Mouse (Mus musculus): ENCODE results near the gene Ndufv3. TPM values are rescaled to one million over a fixed set of nuclear protein-coding genes. Genes with fewer than 3 reads are reported as not detected.
"Not testable (repeated sequence)": the region's sequence is repeated elsewhere in the genome, so short reads cannot be mapped to it uniquely, and the experiment has no call there.

Ndufv3 gene
- polyA plus RNA-seq, 2 experiments, result 65.5 to 194 TPM

- Histone ChIP-seq H3K4me1 (replicated peaks; ENCODE audit: control insufficient read depth in 2 of 2, insufficient read depth in 2 of 2, low read length in 1 of 2) (no peaks in the 10 kb centered on the region), H3K9me3 (ENCODE audit: control insufficient read depth, low read length) (no peaks in the 10 kb centered on the region), H3K4me2 (ENCODE audit: low read depth) (no peak overlapping the region), H3K36me3 (replicated peaks; ENCODE audit: control insufficient read depth, insufficient read depth, low read depth) (no peaks in the 10 kb centered on the region), H3K27ac (no peak overlapping the region), H3K9ac (replicated peaks) (no peak overlapping the region), H3K4me3 (ENCODE audit: insufficient read depth in 1 of 2, low read depth in 2 of 2, low read length in 2 of 2) (no peak overlapping the region), H3K27me3 (ENCODE audit: control insufficient read depth, insufficient read depth, low read length) (no peaks in the 10 kb centered on the region)
- 55% methylated on average over 8 of the region's 8 CpGs for WGBS (ENCODE audit: insufficient replicate concordance)
- ATAC-seq (ENCODE audit: insufficient read depth) (no peak), DNase-seq (ENCODE audit: low read depth in 3 of 3, low spot score in 3 of 3) (no peak)
- no peak for TF ChIP-seq CTCF (IDR thresholded peaks at IDR 0.05; ENCODE audit: low read depth)
- no peak for TF ChIP-seq EP300 (IDR thresholded peaks at IDR 0.05; ENCODE audit: low read depth)
Observed at GRCm38 (mm10) chr17:31549389-31549788, 29.5 kb downstream of the Ndufv3 start.

- H3K9ac ChIP-seq (replicated peaks); H3K9me3 ChIP-seq (ENCODE audit: control insufficient read depth, low read length); H3K4me3 ChIP-seq (ENCODE audit: insufficient read depth in 1 of 2, low read depth in 2 of 2, low read length in 2 of 2); DNase-seq (ENCODE audit: low read depth in 3 of 3, low spot score in 3 of 3); H3K4me1 ChIP-seq (replicated peaks; ENCODE audit: control insufficient read depth in 2 of 2, insufficient read depth in 2 of 2, low read length in 1 of 2); H3K36me3 ChIP-seq (replicated peaks; ENCODE audit: control insufficient read depth, insufficient read depth, low read depth); H3K27me3 ChIP-seq (ENCODE audit: control insufficient read depth, insufficient read depth, low read length); ATAC-seq (ENCODE audit: insufficient read depth); H3K4me2 ChIP-seq (ENCODE audit: low read depth); H3K27ac ChIP-seq: not testable (repeated sequence)
- WGBS (ENCODE audit: insufficient replicate concordance), result 83% methylated on average over 22 of the region's 23 CpGs
Observed at GRCm38 (mm10) chr17:31552601-31553000, 32.7 kb downstream of the Ndufv3 start.

GRCm38 (mm10) chr17:31556253-31556652 is 36.3 kb downstream of the Ndufv3 start:
- H3K36me3 ChIP-seq (replicated peaks; ENCODE audit: control insufficient read depth, insufficient read depth, low read depth), result no peaks in the 10 kb centered on the region
- H3K9me3 ChIP-seq (ENCODE audit: control insufficient read depth, low read length), result no peaks in the 10 kb centered on the region
- no peaks in the 10 kb centered on the region for H3K27me3 ChIP-seq (ENCODE audit: control insufficient read depth, insufficient read depth, low read length)
- TF ChIP-seq CTCF (IDR thresholded peaks at IDR 0.05; ENCODE audit: low read depth) (no peak), EP300 (IDR thresholded peaks at IDR 0.05; ENCODE audit: low read depth) (no peak)
- no peak overlapping the region for H3K9ac ChIP-seq (replicated peaks)
- 46% methylated on average over 4 of the region's 4 CpGs for WGBS (ENCODE audit: insufficient replicate concordance)
- H3K4me3 ChIP-seq (ENCODE audit: insufficient read depth in 1 of 2, low read depth in 2 of 2, low read length in 2 of 2), result no peak overlapping the region
- H3K4me1 ChIP-seq (replicated peaks; ENCODE audit: control insufficient read depth in 2 of 2, insufficient read depth in 2 of 2, low read length in 1 of 2), result peaks cover 0 to 2% of the 10 kb centered on the region in 2 experiments; a peak in 1 of 4 replicates
- no peak for DNase-seq (ENCODE audit: low read depth in 3 of 3, low spot score in 3 of 3)
- ATAC-seq (ENCODE audit: insufficient read depth), result no peak
- H3K27ac ChIP-seq, result no peak overlapping the region
- no peak overlapping the region for H3K4me2 ChIP-seq (ENCODE audit: low read depth)

GRCm38 (mm10) chr17:31557124-31557880 is 37.4 kb downstream of the Ndufv3 start:
- H3K4me3 ChIP-seq (ENCODE audit: insufficient read depth in 1 of 2, low read depth in 2 of 2, low read length in 2 of 2), result no peak overlapping the region
- WGBS (ENCODE audit: insufficient replicate concordance), result 66% methylated on average over 11 of the region's 11 CpGs
- no peaks in the 10 kb centered on the region for H3K36me3 ChIP-seq (replicated peaks; ENCODE audit: control insufficient read depth, insufficient read depth, low read depth)
- ATAC-seq (ENCODE audit: insufficient read depth) (no peak), DNase-seq (ENCODE audit: low read depth in 3 of 3, low spot score in 3 of 3) (no peak)
- no peak overlapping the region for H3K4me2 ChIP-seq (ENCODE audit: low read depth)
- H3K9ac ChIP-seq (replicated peaks), result no peak overlapping the region
- peaks cover 0 to 2% of the 10 kb centered on the region in 2 experiments; a peak in 1 of 4 replicates for H3K4me1 ChIP-seq (replicated peaks; ENCODE audit: control insufficient read depth in 2 of 2, insufficient read depth in 2 of 2, low read length in 1 of 2)
- H3K27me3 ChIP-seq (ENCODE audit: control insufficient read depth, insufficient read depth, low read length), result no peaks in the 10 kb centered on the region
- H3K27ac ChIP-seq, result no peak overlapping the region
- no peaks in the 10 kb centered on the region for H3K9me3 ChIP-seq (ENCODE audit: control insufficient read depth, low read length)
- no peak for TF ChIP-seq CTCF (IDR thresholded peaks at IDR 0.05; ENCODE audit: low read depth)
- no peak for TF ChIP-seq EP300 (IDR thresholded peaks at IDR 0.05; ENCODE audit: low read depth)

- ATAC-seq (ENCODE audit: insufficient read depth), result no peak
- no peak for TF ChIP-seq EP300 (IDR thresholded peaks at IDR 0.05; ENCODE audit: low read depth)
- TF ChIP-seq CTCF (IDR thresholded peaks at IDR 0.05; ENCODE audit: low read depth), result no peak
- Histone ChIP-seq H3K27ac (no peak overlapping the region), H3K4me1 (replicated peaks; ENCODE audit: control insufficient read depth in 2 of 2, insufficient read depth in 2 of 2, low read length in 1 of 2) (peaks cover 0 to 2% of the 10 kb centered on the region in 2 experiments; a peak in 1 of 4 replicates), H3K36me3 (replicated peaks; ENCODE audit: control insufficient read depth, insufficient read depth, low read depth) (no peaks in the 10 kb centered on the region), H3K4me3 (ENCODE audit: insufficient read depth in 1 of 2, low read depth in 2 of 2, low read length in 2 of 2) (no peak overlapping the region), H3K27me3 (ENCODE audit: control insufficient read depth, insufficient read depth, low read length) (no peaks in the 10 kb centered on the region), H3K9ac (replicated peaks) (no peak overlapping the region), H3K4me2 (ENCODE audit: low read depth) (no peak overlapping the region), H3K9me3 (ENCODE audit: control insufficient read depth, low read length) (no peaks in the 10 kb centered on the region)
- WGBS (ENCODE audit: insufficient replicate concordance), result 63% methylated on average over 10 of the region's 10 CpGs
- DNase-seq (ENCODE audit: low read depth in 3 of 3, low spot score in 3 of 3), result no peak
Observed at GRCm38 (mm10) chr17:31557947-31558542, 38.1 kb downstream of the Ndufv3 start.
